Mouse (Mus musculus) bone marrow, adult 2 months (tissue): ENCODE measurements at regions not wholly inside any gene's neighbourhood (a gene's known extent, or its start where the extent isn't known, plus 50 kb on each side); places are given as distances from the start of the nearest gene placed in this dataset.

Source experiments
- CTCF ChIP-seq: fragments of 200-500 bp; IDR thresholded peaks from 2 replicates; pipeline ENCODE4 v1.5.1; 2011; ENCODE audit warnings: low read length, control low read depth; ENCODE audit not compliant: control insufficient read depth, insufficient read depth
- POLR2A ChIP-seq: fragments of 200-500 bp; IDR thresholded peaks from 2 replicates; pipeline ENCODE4 v1.6.1; 2011; ENCODE audit warnings: low read depth, mild to moderate bottlenecking, control low read depth, low read length, borderline replicate concordance; ENCODE audit not compliant: control insufficient read depth

- TF ChIP-seq POLR2A, result no peak
- TF ChIP-seq CTCF, result no peak
Measured at GRCm38 (mm10) chr10:44636786-44637185, 108.5 kb upstream of the Prdm1 start.
